Mouse (Mus musculus) embryonic facial prominence, embryonic 14.5 days (tissue): ENCODE measurements around the gene Stoml1. TPM values are rescaled to one million over a fixed set of nuclear protein-coding genes. Genes with fewer than 3 reads are reported as not detected.

Experiments
- ATAC-seq: fragments of 200-750 bp; cut with Nextera tagmentation; 2 replicates; pipeline ENCODE4 v1.8.0; 2017; ENCODE audit warnings: low read depth, moderate number of reproducible peaks, moderate TSS enrichment
- DNase-seq: peaks from one replicate; pipeline ENCODE4 v3.0.0-alpha.2; 2015; ENCODE audit warnings: low spot score
- H3K27ac ChIP-seq: fragments of 300-500 bp; sonication (generic); replicated peaks from 2 replicates; pipeline ENCODE4 v1.5.1; 2014; ENCODE audit warnings: low read depth, mild to moderate bottlenecking, low read length, moderate library complexity
- H3K27me3 ChIP-seq: fragments of 300-500 bp; sonication (generic); replicated peaks from 2 replicates; pipeline ENCODE4 v1.6.1; 2014; ENCODE audit warnings: low read length; ENCODE audit not compliant: control insufficient read depth, insufficient read depth
- H3K36me3 ChIP-seq: fragments of 300-500 bp; sonication (generic); 2 replicates; pipeline ENCODE4 v1.6.1; 2014; ENCODE audit warnings: low read length, mixed read lengths; ENCODE audit not compliant: control insufficient read depth, insufficient read depth
- H3K4me1 ChIP-seq: fragments of 300-500 bp; sonication (generic); 2 replicates; pipeline ENCODE4 v1.6.1; 2014; ENCODE audit warnings: antibody characterized with exemption, low read length; ENCODE audit not compliant: control insufficient read depth, insufficient read depth
- H3K4me2 ChIP-seq: fragments of 300-500 bp; sonication (generic); 2 replicates; pipeline ENCODE4 v1.6.1; 2014; ENCODE audit warnings: low read depth, mild to moderate bottlenecking, low read length, moderate library complexity, mixed read lengths
- H3K4me3 ChIP-seq: fragments of 300-500 bp; sonication (generic); 2 replicates; pipeline ENCODE4 v1.5.1; 2014; ENCODE audit warnings: low read depth, mild to moderate bottlenecking, low read length
- H3K9ac ChIP-seq: fragments of 300-500 bp; sonication (generic); 2 replicates; pipeline ENCODE4 v1.6.1; 2014; ENCODE audit warnings: low read depth, mild to moderate bottlenecking, low read length, moderate library complexity, mixed read lengths
- H3K9me3 ChIP-seq: fragments of 300-500 bp; sonication (generic); 2 replicates; pipeline ENCODE4 v1.6.1; 2016; ENCODE audit warnings: low read length; ENCODE audit not compliant: control insufficient read depth
- WGBS: fragments of 180-500 bp; shearing (Covaris S2); extraction: QIAGEN DNeasy Blood & Tissue Kit; methylation state at CpG from one replicate; pipeline ENCODE4 v1.1.7; 2014; 5-methylcytosine and 5-hydroxymethylcytosine counted together
- polyA plus RNA-seq: library from polyadenylated mRNA; unstranded; fragments of >200 nt; fragmentation: Nextera tagmentation; extraction: Ambion mirVana; gene quantifications from 2 replicates; pipeline ENCODE4 v1.2.1, GENCODE M21; 2014

Stoml1 gene
- polyA plus RNA-seq, 1 experiment from 2014 or later = 25.0 TPM

DNA sequence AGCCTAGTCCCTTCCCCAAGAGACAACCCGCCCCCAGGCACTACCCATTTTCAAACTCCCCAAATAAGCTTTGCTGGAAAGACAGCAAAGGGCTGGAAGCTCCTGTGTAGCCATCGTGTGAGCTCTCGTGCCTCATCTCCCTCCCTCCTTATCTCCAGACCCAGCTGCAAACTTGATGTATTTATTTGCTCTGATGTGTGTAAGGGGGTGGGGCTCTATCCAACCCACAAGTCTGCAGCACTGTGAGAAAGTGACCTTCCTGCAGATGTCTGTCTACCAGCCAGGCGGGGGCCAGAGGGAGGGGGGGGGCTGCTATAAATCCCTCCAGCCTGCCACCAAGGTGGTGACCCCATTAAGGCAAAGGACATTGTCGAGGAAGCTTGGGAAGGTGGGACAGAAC is 39.1 kb upstream of the Stoml1 start:
- Histone ChIP-seq H3K4me1 (peaks cover 17% of the 10 kb centered on the region), H3K27ac (no peak overlapping the region), H3K36me3 (no peaks in the 10 kb centered on the region), H3K27me3 (no peaks in the 10 kb centered on the region), H3K9me3 (no peaks in the 10 kb centered on the region), H3K4me2 (no peak overlapping the region), H3K4me3 (no peak overlapping the region), H3K9ac (no peak overlapping the region)
- no peak for DNase-seq
- no peak for ATAC-seq
- 23% methylated on average over 5 of the region's 5 CpGs for WGBS

GRCm38 (mm10) chr9:58214519-58215180 is 38.3 kb upstream of the Stoml1 start:
- no peaks in the 10 kb centered on the region for H3K27me3 ChIP-seq
- DNase-seq = peak; percentile 75
- no peak overlapping the region for H3K4me2 ChIP-seq
- no peaks in the 10 kb centered on the region for H3K9me3 ChIP-seq
- H3K4me3 ChIP-seq = no peak overlapping the region
- H3K9ac ChIP-seq = no peak overlapping the region
- peak; percentile 21; the same call in 1 of the 2 replicates for ATAC-seq
- H3K4me1 ChIP-seq = peaks cover 17% of the 10 kb centered on the region
- no peaks in the 10 kb centered on the region for H3K36me3 ChIP-seq
- H3K27ac ChIP-seq = peak overlapping the region; percentile 58
- 37% methylated on average over 8 of the region's 8 CpGs for WGBS

- no peak for DNase-seq
- 43% methylated on average over 6 of the region's 6 CpGs for WGBS
These were observed 36.6 kb upstream of the Stoml1 start for GRCm38 (mm10) chr9:58216402-58216801.

GRCm38 (mm10) chr9:58218539-58218938 is 34.4 kb upstream of the Stoml1 start:
- ATAC-seq = no peak

More at GRCm38 (mm10) chr9:58216402-58216801, 36.6 kb upstream of the Stoml1 start:
- H3K9me3 ChIP-seq = no peaks in the 10 kb centered on the region
- H3K9ac ChIP-seq = no peak overlapping the region
- ATAC-seq = no peak
- no peak overlapping the region for H3K27ac ChIP-seq
- H3K4me1 ChIP-seq = peaks cover 17% of the 10 kb centered on the region
- no peaks in the 10 kb centered on the region for H3K27me3 ChIP-seq
- peaks cover 9% of the 10 kb centered on the region for H3K36me3 ChIP-seq
- no peak overlapping the region for H3K4me3 ChIP-seq
- no peak overlapping the region for H3K4me2 ChIP-seq

GRCm38 (mm10) chr9:58220218-58220903 is 32.6 kb upstream of the Stoml1 start:
- Histone ChIP-seq H3K36me3 (peaks cover 30% of the 10 kb centered on the region), H3K9ac (no peak overlapping the region), H3K4me2 (no peak overlapping the region), H3K4me1 (no peaks in the 10 kb centered on the region), H3K27ac (no peak overlapping the region), H3K4me3 (no peak overlapping the region), H3K27me3 (no peaks in the 10 kb centered on the region), H3K9me3 (no peaks in the 10 kb centered on the region)
- 55% methylated on average over 24 of the region's 24 CpGs for WGBS
- ATAC-seq (peak; percentile 34; the same call in 1 of the 2 replicates), DNase-seq (peak; percentile 47)

More at GRCm38 (mm10) chr9:58218539-58218938, 34.4 kb upstream of the Stoml1 start:
- no peaks in the 10 kb centered on the region for H3K9me3 ChIP-seq
- H3K9ac ChIP-seq = no peak overlapping the region
- no peak for DNase-seq
- H3K4me2 ChIP-seq = no peak overlapping the region
- H3K4me1 ChIP-seq = peaks cover 16% of the 10 kb centered on the region
- no peak overlapping the region for H3K4me3 ChIP-seq
- H3K27ac ChIP-seq = no peak overlapping the region
- H3K27me3 ChIP-seq = no peaks in the 10 kb centered on the region
- WGBS = 90% methylated on average over 3 of the region's 3 CpGs
- H3K36me3 ChIP-seq = peaks cover 24% of the 10 kb centered on the region

GRCm38 (mm10) chr9:58224356-58224755 is 28.6 kb upstream of the Stoml1 start:
- Histone ChIP-seq H3K4me2 (no peak overlapping the region), H3K27me3 (no peaks in the 10 kb centered on the region), H3K9ac (no peak overlapping the region), H3K27ac (no peak overlapping the region), H3K9me3 (no peaks in the 10 kb centered on the region), H3K36me3 (peaks cover 62% of the 10 kb centered on the region), H3K4me3 (no peak overlapping the region), H3K4me1 (no peaks in the 10 kb centered on the region)
- DNase-seq = no peak
- WGBS = 87% methylated on average over 2 of the region's 2 CpGs
- ATAC-seq = no peak

GRCm38 (mm10) chr9:58225915-58226913 is 26.8 kb upstream of the Stoml1 start:
- no peaks in the 10 kb centered on the region for H3K9me3 ChIP-seq
- no peaks in the 10 kb centered on the region for H3K27me3 ChIP-seq
- H3K36me3 ChIP-seq = peaks cover 70% of the 10 kb centered on the region
- no peak for DNase-seq
- H3K4me3 ChIP-seq = no peak overlapping the region
- no peak overlapping the region for H3K27ac ChIP-seq
- no peak overlapping the region for H3K9ac ChIP-seq
- ATAC-seq = no peak; the same call in 1 of the 2 replicates
- WGBS = 64% methylated on average over 9 of the region's 9 CpGs
- H3K4me1 ChIP-seq = no peaks in the 10 kb centered on the region
- no peak overlapping the region for H3K4me2 ChIP-seq

DNA sequence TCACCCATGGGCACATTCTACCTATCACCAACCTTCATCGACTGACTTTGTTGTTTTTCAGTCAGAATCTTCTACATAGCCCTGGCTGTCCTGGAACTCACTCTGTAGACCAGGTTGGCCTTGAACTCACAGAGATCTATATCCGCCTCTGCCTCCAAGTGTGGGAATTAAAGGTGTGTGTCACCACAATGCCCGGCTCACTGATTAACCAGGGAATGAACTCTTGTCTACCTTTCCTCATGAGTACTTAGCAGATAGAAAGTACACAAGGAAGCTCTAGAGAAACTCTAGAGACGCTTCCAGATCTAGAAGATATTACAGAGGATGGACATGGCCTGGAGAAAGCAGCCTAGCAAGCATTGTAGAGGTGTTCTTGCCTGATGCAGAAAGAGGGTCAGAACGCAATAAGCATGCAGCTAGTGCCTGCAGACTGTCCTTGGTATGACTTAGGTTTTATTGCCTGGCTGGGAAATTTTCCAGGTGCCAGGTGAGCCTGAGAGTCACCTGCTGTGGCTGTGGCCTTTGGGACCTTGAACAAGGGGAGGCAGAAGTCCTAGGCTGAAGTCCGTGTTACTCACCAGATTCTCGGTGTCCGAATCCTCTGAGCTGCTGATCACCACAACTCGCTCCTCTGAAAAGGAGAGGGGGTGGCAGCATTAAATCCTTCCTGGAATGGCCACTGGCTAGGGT is 24.0 kb upstream of the Stoml1 start:
- peaks cover 3% of the 10 kb centered on the region; the same call in 1 of the 2 replicates for H3K4me1 ChIP-seq
- H3K36me3 ChIP-seq = peaks cover 67% of the 10 kb centered on the region
- H3K9ac ChIP-seq = no peak overlapping the region
- no peak overlapping the region for H3K4me2 ChIP-seq
- no peak overlapping the region for H3K4me3 ChIP-seq
- H3K27ac ChIP-seq = no peak overlapping the region
- no peaks in the 10 kb centered on the region for H3K27me3 ChIP-seq
- H3K9me3 ChIP-seq = no peaks in the 10 kb centered on the region
- 95% methylated on average over 9 of the region's 9 CpGs for WGBS
- no peak for ATAC-seq
- no peak for DNase-seq
